Mouse (Mus musculus) heart, adult 9 months (tissue): ENCODE measurements at regions not wholly inside any gene's neighbourhood (a gene's known extent, or its start where the extent isn't known, plus 50 kb on each side); places are given as distances from the start of the nearest gene placed in this dataset.

Experiments
- DNase-seq, 2 experiments: peaks; one replicate each; pipeline ENCODE4 v3.0.0; 2022; ENCODE audit warnings: low spot score in 2 of 2

DNA sequence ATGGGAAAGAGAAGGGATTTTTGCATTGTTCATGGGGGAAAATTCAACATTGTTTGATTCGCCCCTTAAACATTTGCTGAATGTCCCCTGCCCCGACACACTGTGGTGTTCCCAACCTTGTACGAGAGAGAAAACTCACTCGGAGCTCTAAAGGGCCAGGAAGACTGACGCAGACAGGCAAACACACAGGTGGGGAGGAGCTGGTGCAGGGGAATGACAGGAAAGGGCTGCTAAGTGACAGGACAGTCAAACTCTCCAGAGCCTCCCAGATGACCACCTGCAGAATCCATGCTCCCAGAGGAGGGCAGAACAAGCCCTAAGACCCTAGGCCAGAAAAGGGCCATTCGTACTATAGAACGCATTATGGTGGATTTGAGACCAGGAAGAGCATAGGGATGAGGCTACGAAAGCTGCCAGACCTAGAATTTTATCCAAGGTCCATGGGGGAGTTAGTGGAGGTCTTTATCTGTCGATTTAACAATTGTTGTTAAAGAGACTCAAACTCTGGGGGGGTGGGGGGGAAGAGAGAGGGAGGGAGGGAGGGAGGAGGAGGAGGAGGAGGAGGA lies 94.6 kb upstream of the Pabpc6 start:
- DNase-seq: peak in 1 of 2 experiments; percentile 41

DNA sequence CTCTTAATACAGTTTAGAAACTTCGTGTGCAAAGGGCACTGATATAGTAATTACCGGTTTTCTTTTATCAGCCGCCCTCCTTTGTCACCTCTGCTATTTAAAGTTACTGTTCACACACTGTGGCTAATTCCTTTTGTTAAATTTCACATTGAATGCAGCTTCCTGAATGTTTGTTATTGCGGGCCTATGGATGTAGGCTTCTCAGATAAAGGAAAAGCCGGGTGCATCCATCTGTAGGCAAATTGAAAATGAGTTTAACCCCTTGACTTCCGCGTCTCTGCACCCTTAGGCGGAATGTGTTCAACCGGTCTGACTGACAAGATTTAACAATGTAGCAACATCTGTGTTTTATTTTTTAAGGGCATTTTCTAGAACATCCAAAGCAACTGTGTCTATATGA lies 93.6 kb upstream of the Pabpc6 start:
- no peak for DNase-seq

DNA sequence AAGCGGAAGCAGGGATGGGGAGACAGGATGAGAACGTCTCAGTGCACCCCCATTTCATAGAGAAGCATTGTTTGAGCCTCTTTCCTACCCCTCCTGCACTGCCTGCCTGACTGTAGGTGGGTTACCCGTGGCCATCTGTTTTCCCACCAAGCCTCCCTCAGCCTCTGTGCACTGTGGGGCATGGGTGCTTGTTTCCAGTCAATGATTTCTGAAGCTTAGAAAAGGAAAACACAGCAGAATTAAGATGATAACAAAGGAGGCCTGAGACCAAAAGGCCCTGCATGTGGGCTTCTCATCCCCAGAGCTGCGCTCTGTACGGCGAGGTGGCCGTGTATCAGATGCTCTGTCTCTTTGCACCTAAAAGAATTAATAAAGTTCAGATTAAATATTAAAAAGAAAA lies 92.9 kb upstream of the Pabpc6 start:
- no peak for DNase-seq

DNA sequence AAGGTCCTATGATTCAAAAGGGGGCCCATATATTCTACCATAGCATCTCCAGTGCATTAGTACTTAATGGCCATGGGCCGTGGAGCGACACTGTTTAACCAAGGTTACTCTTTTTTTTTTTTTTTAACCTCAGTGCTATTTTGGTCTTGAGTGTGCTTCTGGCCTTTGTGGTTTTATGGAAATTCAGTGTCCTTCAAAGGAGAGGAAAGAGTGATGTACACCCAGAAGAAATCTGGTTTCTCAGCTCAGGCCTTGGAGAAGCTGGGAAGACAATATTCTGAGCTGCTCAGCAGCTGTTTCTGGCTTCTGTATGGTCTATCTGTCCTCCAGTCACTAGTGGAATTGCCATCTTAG lies 91.2 kb upstream of the Pabpc6 start:
- DNase-seq: no peak

DNA sequence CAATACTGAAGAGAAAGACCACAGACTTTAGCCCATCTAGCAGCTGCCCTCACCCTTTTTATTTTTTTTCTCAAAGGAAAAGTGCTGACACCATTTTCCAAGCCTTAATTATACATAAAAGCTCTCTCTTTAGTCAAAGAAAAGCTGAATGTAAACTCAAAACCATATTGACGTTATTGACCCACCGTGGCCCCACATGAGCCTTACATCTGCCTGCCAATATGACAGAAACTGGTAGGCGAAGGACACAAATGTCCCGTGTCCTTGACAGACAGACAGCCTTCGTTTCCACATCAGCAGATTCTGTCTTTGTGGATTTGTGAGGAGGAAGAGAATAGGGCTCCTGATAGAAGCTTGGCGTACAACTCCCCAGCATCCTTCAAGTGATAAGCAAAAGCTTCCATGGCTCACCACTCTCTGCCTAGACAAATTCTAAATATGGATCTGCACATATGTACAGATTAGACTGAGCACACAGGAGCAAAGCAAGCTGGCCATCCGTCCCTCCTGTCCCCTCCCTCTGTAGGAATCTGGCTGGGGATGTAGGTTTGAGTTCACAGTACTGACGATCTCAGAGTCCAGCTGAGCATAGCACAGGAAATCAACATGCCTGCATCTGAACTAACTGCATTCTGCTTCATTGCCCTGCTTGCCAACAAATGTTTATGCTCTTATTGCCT lies 90.6 kb upstream of the Pabpc6 start:
- DNase-seq: peak; percentile 33 to 37

DNA sequence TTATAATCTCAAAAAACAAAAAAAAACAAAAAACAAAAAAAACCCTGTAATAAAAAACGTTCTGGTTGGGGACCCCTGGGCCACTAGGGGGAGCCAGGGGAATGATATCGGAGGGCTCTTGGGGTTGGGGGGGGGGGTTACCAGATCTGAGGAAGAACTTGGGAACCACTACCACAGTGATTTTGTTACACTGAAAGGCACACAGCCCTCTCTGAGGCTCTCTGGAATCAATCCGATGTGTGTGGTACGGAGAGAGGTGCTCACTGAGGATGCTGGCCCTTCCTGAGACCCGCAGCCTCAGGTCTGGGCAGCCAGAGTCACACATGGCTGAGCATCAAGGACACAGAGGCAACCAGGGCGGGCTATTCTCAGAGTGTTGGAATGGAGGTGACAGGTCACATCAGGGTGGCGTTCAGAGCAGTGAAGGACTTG lies 89.9 kb upstream of the Pabpc6 start:
- peak; percentile 55 to 75 for DNase-seq

DNA sequence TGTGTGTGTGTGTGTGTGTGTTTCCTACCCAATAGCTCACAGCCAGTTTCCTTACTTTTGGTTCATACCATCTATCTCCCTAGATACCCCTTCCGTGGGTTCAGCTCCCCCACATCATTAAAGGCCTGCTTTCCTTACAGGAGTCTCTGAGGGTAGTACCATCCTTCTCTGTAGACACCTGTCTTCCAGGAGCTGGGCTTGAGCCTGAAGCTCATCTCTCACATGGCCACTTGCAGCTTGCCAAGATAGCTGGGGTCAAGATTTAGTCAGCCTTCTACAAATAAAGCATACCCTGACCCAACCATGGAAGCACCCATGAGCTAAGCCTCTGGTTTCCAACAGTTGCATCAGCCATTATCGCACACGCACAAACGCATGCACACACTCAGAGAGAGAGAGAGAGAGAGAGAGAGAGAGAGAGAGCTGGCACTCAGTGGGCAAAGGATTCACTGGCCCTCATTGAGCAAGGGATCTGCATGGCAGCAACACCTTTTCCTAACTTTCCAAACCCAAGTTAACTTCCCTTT lies 88.3 kb upstream of the Pabpc6 start:
- no peak for DNase-seq

DNA sequence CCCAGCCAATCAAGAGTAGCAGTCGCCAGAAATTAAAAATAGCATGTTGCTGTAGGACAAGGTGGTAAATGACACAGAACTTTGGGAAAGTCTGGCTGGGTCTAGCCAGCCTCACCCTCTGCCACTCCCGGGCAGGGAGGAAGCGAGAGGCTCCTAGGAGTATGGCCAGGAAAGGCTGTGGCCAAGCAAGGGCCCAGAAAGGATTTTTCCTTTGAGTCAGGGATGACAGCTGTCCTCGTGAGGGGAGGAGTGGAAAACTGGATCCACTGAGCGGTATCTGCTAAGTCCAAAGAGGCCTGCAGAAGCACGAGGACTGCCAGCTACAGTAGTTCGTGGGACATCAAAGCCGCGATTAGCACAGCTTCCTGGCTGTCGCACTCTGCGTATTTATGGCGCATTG lies 87.2 kb upstream of the Pabpc6 start:
- DNase-seq: peak; percentile 82 to 84

DNA sequence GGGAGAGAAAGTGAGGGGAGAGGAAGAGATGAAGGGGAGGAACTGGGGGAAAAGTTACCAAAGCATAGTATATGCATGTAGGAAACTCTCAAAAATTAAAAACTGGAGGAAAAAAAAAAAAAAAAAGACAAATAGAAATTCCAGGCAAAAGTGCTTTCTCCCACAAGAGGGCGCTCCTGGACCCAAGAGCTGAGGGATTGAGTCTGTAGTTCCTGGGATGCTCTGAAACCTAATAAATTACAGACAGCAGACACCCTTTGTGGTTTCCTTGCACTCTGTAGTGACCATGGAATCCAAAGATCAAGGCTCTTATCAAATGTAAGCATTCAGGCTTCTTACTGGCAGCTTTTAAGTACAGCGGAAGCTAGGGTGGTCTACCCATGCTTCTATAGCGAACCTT lies 86.7 kb upstream of the Pabpc6 start:
- peak; percentile 35 to 79 for DNase-seq

DNA sequence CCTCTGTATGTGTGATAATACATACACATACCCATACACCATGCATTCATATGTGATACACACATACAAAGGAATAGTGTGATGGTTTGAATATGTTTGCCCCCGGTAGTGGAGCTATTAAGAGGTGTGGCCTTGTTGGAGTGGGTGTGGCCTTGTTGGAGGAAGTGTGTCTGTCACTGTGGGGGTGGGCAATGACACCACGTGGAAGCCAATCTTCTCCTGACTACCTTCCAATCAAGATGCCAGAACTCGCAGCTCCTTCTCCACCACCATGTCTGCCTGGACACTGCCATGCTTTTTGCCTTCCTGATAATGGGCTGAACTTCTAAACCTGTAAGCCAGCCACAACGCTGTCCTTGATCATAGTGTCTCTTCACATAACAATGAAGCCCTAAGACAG lies 86.1 kb upstream of the Pabpc6 start:
- no peak for DNase-seq

DNA sequence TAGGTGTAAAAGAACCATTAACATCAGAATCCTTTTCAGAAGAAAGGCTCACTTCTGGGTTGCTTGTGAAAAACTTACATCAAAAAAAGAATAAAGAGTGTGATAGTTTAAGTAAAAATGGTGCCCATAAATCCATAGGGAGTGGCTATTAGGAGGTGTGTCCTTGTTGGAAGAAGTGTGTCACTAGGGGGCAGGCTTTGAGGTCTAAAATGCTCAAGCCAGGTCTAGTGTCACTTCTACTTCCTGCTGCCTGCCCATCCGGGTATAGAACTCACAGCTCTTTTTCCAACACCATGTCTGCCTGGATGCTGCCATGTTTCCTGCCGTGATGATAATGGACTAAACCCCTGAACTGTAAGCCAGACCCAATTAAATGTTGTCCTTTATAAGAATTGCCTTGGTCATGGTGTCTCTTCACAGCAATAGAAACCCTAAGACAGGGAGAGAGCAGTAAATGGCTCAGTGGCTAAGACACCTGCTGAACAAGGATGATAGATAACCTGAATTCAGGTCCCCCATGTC lies 85.4 kb upstream of the Pabpc6 start:
- no peak for DNase-seq

DNA sequence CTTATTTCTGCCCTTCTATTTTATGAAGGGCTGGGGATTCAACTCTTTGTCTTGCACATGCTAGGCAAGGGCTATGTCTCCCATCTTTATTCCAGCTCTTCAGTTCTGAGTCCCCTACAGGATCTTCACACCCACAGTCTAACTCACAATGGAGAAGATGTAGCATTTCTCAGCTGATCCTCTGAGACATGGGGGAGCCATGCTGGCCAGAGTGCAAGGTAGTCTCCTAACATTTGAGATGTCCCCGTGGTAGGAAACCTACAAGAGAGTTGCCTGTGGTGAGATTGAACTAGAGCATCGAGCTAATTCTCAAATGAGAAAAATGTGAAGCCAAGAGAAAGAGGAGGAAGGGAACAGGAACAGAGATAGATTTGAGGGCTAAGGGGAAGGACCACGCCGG lies 83.3 kb upstream of the Pabpc6 start:
- DNase-seq: no peak

DNA sequence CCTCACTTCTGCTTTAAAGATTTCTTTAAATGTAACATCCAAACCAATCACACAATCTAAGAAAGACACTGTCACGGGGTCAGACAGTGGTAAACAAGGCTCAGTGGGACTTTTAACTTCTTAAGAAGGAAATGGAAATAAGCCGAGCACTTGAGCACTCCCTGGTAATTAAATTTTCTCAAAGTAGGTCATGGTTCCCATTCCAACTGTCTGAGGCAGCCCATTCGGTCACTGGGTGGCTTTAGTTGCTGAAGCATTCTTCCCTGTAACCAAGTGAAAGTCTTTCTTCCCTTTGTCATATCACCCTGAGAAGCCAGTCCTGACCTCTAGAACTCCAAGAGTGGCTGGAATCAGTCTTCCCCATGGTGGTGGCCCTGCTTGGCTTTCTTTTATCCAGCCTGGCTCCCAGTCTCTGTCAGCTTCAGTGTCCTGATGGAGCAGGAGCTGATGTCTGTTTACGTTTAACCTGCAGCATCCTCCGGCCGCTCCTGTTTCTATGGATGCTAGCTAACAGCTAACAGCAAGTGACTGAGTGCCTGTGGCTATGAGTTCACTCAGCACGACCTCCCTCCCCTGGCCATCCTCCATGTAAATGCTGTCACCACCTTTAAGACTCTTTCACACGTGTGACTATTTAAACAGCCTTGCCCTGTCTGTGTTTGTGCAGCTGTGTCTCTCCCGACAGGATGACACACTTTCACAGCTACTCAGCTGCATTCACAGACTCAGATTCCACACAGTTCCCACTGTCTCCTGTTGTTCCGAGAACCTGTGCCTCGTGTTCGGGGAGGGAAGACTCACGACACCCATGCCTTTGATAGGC lies 82.0 kb upstream of the Pabpc6 start:
- no peak for DNase-seq

DNA sequence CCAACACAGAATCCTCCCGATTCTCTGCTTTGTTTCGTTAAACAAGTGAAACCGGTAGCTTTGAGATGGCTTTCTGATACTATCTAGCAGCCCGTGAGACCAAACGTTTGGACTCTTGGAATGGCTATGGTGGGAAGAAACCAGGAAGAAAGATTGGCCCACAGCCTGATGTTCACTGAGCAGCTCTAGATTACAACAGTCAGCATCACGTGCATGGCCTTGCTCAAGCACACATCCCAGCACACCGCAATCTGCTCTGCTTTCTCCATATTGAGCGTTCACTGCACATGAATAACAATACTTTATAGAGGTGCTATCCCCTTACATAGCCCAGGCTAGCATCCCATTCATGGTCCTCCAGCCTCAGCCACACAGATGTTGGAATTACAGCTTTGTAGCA lies 80.5 kb upstream of the Pabpc6 start:
- DNase-seq: no peak

DNA sequence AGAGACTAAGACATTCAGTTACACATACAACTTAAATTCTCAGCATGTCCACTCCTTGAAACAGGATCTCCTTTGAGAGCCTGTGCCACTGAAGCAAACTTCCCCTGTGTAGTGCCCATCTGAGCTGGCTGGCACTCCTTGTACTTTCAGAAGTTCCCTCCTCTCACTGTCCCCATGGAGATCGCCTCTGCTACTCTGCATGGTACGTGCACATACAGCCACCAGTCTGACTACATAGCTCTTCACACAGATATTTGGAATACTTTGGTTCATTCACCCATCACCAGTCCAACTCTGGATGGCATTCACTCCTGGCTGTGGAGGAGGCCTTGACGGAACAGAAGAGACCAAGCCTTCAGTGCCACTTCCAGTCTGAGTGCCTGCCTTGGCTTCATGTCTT lies 79.8 kb upstream of the Pabpc6 start:
- DNase-seq: no peak

DNA sequence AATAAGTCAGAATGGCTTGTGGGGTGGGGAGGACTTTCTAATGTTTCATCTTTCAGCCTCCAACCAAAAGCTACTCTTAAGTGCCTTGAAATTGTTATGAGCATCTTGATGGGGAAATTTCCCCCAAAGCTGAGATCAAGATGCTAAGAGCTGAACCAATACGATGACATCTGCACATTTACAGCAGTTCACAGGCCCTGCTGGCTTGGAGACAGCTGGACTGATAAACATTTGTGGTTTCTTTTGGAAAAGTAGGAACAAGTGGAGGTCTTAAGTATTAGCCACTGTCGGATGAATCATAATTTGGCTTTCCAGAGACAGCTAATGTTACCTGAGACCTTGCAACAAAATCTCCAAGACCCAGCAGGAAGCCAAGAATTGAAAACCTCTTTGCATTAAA lies 78.4 kb upstream of the Pabpc6 start:
- no peak for DNase-seq

DNA sequence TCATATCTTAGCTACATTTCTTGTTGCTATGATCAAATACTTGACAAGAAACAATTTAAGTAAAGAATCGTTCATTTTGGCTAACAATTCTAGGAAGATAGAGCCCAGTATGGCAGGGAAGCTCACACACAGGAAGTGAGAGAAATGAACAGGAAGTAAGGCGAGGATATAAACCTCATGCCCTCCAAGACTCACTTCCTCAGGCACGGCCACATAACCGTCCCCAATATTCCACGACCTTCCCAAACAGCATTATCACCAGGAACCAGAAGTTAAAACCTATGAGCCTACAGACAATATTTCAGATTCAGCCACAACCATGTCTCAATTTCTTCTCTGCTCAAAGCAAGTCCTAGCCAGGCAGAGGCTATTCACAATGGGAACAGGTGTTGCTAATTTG lies 73.8 kb upstream of the Pabpc6 start:
- no peak for DNase-seq

DNA sequence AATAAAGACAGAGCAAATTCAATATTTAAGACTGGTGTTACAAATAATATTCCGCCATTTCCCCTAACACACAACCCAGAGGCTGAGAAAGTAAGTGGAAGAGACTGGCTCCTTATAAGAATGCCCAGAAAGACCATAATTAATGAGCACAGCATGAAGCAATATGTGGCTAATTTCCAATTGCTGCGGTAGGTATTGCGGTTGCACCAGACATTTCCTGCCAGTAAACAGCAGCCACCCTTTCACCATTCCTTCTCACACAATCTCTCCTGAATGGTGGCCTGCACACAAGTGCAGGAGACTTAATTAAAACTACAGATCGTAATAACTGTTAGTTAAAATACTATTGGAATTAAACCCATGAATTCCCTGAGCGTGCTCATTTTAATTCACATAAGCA lies 71.8 kb upstream of the Pabpc6 start:
- DNase-seq: no peak

DNA sequence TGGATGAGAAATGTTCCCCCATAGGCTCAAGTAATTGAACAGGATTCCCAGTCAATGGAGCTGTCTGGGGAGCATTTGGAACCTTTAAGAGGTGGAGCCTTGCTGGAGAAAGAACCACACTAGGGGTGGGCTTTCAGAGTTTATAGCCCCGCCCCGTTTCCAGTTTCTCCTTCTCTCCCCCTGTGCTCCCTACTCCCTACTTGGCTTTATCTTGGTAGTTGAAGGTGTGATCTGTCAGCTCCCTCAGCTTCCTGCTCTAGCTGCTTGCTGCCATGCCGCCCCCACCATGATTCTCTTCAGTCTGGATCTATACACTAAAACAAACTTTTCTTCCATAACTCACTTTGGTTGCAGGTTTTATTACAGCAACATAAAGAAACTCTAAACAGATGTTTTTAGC lies 59.5 kb upstream of the Pabpc6 start:
- DNase-seq: no peak

DNA sequence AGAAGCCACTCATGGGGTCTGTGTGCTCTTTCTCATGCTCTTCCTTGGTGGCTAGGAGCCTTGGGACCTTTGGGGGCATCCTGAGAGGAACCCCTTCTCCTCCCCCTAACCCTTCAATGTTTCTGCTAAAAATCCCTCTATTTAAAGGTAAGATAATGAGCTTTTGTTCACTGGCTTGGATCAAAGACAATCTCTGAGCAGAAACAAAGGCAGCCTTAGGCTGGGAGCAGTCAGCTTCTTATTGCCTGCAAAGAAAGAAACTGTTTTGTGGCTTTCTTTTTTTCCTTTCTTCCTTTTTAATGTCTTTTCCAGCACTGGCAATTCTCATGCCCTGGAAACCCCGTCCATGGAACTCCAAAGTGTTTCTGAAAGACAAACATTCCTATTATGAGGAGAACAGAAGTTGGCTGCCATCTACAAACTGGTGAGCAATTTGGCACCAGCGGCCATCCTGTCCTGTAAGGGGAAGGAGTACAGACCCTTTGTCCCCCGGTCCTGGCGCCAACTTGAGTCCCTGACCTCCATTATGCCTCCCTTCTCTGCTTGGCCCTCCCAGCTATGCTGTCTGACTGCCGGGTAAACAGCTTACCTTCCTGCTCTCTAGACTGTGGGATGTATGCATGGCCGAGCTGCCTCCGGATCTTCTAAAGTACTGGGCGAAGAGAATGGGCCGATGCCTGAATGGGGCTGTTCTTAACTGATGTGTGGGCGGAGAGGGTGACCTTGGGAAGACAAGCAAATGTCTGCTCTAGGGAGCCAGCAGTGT lies 56.4 kb upstream of the Pabpc6 start:
- DNase-seq: no peak

DNA sequence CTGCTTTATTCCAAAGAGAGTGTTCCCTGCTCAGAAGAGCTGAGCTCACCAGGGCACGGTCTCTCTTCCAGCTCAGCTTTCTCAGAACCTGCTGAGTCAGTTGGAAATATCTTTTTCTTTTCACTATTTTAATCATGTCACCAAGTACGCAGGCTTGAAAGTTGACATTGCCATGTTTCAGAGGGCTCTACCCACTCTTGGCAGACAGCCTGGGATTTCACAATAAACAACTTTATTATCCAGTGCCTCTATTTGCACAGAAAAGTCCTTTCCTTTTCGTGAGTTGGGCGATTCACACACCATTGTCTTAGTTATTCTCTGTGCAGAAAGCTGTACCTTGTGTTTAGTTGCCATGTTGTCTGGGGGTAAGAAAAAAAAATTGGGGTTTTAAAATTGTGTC lies 54.0 kb upstream of the Pabpc6 start:
- DNase-seq: peak in 1 of 2 experiments; percentile 4

DNA sequence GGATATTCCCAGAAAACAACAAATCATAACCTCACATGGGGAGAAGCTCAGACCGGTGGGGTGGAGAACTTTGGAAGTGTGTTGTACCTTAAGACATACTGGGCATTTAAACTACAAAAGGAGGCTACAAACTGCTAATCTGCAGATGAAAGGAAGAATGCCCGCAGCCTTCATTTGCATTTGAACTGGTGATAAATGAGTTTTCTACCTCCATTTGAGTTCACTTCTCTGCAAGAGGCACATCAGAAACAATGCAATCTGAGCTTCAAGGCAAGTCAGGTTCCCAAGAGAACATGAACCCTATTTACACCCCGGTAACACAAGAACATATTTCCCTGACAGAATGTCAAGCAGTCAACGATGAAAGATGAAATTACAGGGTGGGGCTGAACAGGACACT lies 53.2 kb upstream of the Pabpc6 start:
- DNase-seq: no peak
